Mouse (Mus musculus) stomach, postnatal 0 days (tissue): ENCODE measurements around the gene Olfr373. TPM values are rescaled to one million over a fixed set of nuclear protein-coding genes. Genes with fewer than 3 reads are reported as not detected.
A peak's percentile ranks its signal among the peaks of the same experiment; 100 is the strongest.
"Not testable (repeated sequence)": the region's sequence is repeated elsewhere in the genome, so short reads cannot be mapped to it uniquely, and the experiment has no call there.

Experiments used
- ATAC-seq: fragments of 200-750 bp; cut with Nextera tagmentation; 2 replicates; pipeline ENCODE4 v1.8.0; 2017; ENCODE audit not compliant: low FRiP score, low TSS enrichment
- DNase-seq: peaks from one replicate; pipeline ENCODE4 v3.0.0-alpha.2; 2016; ENCODE audit warnings: low spot score
- H3K27ac ChIP-seq: fragments of 300-500 bp; sonication (generic); replicated peaks from 2 replicates; pipeline ENCODE4 v1.5.1; 2014; ENCODE audit warnings: mild to moderate bottlenecking, control low read depth
- H3K27me3 ChIP-seq: fragments of 300-500 bp; sonication (generic); 2 replicates; pipeline ENCODE4 v1.6.1; 2014; ENCODE audit warnings: low read length; ENCODE audit not compliant: control insufficient read depth, insufficient read depth
- H3K36me3 ChIP-seq: fragments of 300-500 bp; sonication (generic); 2 replicates; pipeline ENCODE4 v1.6.1; 2014; ENCODE audit warnings: low read length, mixed read lengths; ENCODE audit not compliant: control insufficient read depth, insufficient read depth
- H3K4me1 ChIP-seq: fragments of 300-500 bp; sonication (generic); replicated peaks from 2 replicates; pipeline ENCODE4 v1.6.1; 2014; ENCODE audit warnings: antibody characterized with exemption; ENCODE audit not compliant: control insufficient read depth, insufficient read depth
- H3K4me2 ChIP-seq: fragments of 300-500 bp; sonication (generic); replicated peaks from 2 replicates; pipeline ENCODE4 v1.6.1; 2014; ENCODE audit warnings: low read depth, mild to moderate bottlenecking, control low read depth, moderate library complexity
- H3K4me3 ChIP-seq: fragments of 300-500 bp; sonication (generic); 2 replicates; pipeline ENCODE4 v1.5.1; 2014; ENCODE audit warnings: low read depth, low read length, control low read depth
- H3K9ac ChIP-seq: fragments of 300-500 bp; sonication (generic); 2 replicates; pipeline ENCODE4 v1.6.1; 2014; ENCODE audit warnings: mild to moderate bottlenecking, low read length, control low read depth, mixed read lengths
- H3K9me3 ChIP-seq: fragments of 300-500 bp; sonication (generic); 2 replicates; pipeline ENCODE4 v1.6.1; 2016; ENCODE audit warnings: low read length; ENCODE audit not compliant: control insufficient read depth
- CTCF ChIP-seq: IDR thresholded peaks from 2 replicates; pipeline ENCODE4 v1.5.1; 2016; ENCODE audit warnings: antibody characterized with exemption, low read depth, mild to moderate bottlenecking, moderate library complexity
- EP300 ChIP-seq: optimal IDR thresholded peaks from 2 replicates; pipeline ENCODE3; 2016; ENCODE audit warnings: antibody characterized with exemption
- WGBS: fragments of 180-500 bp; shearing (Covaris S2); extraction: QIAGEN DNeasy Blood & Tissue Kit; methylation state at CpG from one replicate; pipeline ENCODE4 v1.1.7; 2014; 5-methylcytosine and 5-hydroxymethylcytosine counted together
- polyA plus RNA-seq: library from polyadenylated mRNA; unstranded; fragments of >200 nt; fragmentation: Nextera tagmentation; extraction: Ambion mirVana; gene quantifications from 2 replicates; pipeline ENCODE4 v1.2.1, GENCODE M21; 2015

The Olfr373 gene
- polyA plus RNA-seq, result 0.05 TPM in 1 of 2 replicates, not detected in the other

- not testable (repeated sequence) for H3K27ac ChIP-seq, H3K4me1 ChIP-seq, H3K9me3 ChIP-seq, H3K36me3 ChIP-seq, H3K4me3 ChIP-seq, DNase-seq, ATAC-seq, H3K27me3 ChIP-seq, H3K4me2 ChIP-seq, H3K9ac ChIP-seq
Observed at GRCm38 (mm10) chr8:72082877-72083276, at the start of gene Olfr373. Olfr373 (plus strand) TSS chr8:72083177.

DNA sequence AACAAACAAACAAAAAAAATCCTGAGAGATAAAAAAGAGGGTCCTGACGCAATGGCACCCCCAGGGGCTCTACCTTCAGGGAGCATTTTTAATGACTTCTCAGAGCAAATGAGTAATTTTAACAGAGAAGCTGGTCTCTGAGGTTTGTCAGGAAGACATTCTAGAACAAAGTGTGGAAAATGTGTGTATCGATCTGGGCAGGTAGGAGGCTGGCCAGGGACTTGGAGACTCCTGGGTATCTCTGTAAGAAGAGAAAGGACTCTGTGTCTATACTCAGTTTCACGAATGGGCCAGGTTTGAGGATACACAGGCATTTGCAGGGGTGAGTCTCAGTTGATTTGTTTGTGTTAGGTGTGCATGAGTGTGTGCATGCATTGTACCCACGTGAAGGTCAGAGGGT is 42.1 kb upstream of the Olfr373 start, which contains the start of gene Olfr372:
Olfr372 (plus strand) TSS at position 301 of the 400 bp plus-strand sequence.
- ATAC-seq, DNase-seq, H3K4me1 ChIP-seq, H3K36me3 ChIP-seq, H3K4me3 ChIP-seq, H3K9ac ChIP-seq, H3K4me2 ChIP-seq, H3K27me3 ChIP-seq, H3K27ac ChIP-seq, H3K9me3 ChIP-seq: not testable (repeated sequence)
- 78% methylated on average over 4 of the region's 4 CpGs for WGBS

DNA sequence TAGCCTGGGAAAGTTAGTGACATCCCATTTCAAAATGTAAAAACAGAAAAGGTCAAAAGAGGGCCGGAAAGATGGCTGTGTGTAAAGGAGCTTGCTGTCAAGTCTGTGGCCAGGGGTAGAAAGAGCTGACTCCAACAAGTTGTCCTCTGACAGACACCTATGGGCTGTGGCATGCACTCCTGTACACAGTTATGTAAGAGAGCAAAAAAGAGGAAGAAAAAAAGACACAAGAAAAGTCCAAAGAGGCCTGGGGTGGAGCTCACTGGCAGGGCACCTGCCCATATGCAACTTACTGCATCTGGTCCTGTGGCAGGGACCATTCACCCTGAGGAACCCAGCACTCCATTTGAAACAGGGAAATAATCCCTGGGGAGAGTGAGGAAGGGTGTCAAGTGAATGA is 40.5 kb upstream of the Olfr373 start:
- 82% methylated on average over 1 of the region's 1 CpGs for WGBS
- ATAC-seq (no peak), DNase-seq (no peak)
- Histone ChIP-seq H3K27ac (no peak overlapping the region), H3K4me3 (no peak overlapping the region), H3K9me3 (no peaks in the 10 kb centered on the region), H3K4me1 (no peaks in the 10 kb centered on the region), H3K36me3 (no peaks in the 10 kb centered on the region), H3K4me2 (no peak overlapping the region), H3K9ac (no peak overlapping the region), H3K27me3 (no peaks in the 10 kb centered on the region)
- no peak for TF ChIP-seq CTCF
- TF ChIP-seq EP300, result no peak

DNA sequence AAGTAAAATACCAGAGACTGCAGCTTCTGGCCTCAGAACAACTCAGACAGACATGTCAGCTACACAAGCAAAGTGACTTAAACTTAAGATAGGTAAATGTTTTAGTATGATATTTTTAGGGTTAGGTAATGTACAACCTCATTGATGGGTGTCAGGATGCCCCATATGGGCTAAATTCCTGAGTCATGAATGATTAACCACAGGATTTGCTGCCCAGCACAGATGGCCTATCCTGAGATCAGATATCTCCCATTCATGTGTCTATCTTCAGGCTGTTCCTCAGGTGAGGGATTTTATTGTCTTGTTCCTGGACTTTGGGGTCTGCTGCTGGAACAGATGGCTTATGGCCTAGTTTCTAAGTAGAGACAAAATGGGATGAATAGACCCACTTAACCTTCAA is 28.3 kb upstream of the Olfr373 start:
- H3K27me3 ChIP-seq, H3K27ac ChIP-seq, H3K4me1 ChIP-seq, H3K36me3 ChIP-seq, DNase-seq, H3K4me3 ChIP-seq, ATAC-seq, H3K9me3 ChIP-seq, H3K9ac ChIP-seq, H3K4me2 ChIP-seq: not testable (repeated sequence)

- not testable (repeated sequence) for DNase-seq, H3K4me1 ChIP-seq, H3K27ac ChIP-seq, H3K27me3 ChIP-seq, H3K9ac ChIP-seq, H3K4me3 ChIP-seq, H3K36me3 ChIP-seq, ATAC-seq, H3K9me3 ChIP-seq, H3K4me2 ChIP-seq
- 95% methylated on average over 3 of the region's 4 CpGs for WGBS
Observed at GRCm38 (mm10) chr8:72057643-72058042, 25.3 kb upstream of the Olfr373 start.

GRCm38 (mm10) chr8:72066819-72067399 is 16.1 kb upstream of the Olfr373 start:
- WGBS, result 71% methylated on average over 1 of the region's 1 CpGs
- not testable (repeated sequence) for H3K36me3 ChIP-seq, H3K4me1 ChIP-seq, H3K4me2 ChIP-seq, DNase-seq, H3K27ac ChIP-seq, H3K9ac ChIP-seq, H3K9me3 ChIP-seq, H3K4me3 ChIP-seq, H3K27me3 ChIP-seq
- peak; percentile 40; the same call in 1 of the 2 replicates for ATAC-seq
